Mouse (Mus musculus): Measurements from ENCODE around the gene Ccnb2. TPM values are rescaled to one million over a fixed set of nuclear protein-coding genes. Genes with fewer than 3 reads are reported as not detected.

Ccnb2 gene
- total and polyA plus RNA-seq, 3 experiments, result 83.9 to 130 (median 102) TPM

DNA sequence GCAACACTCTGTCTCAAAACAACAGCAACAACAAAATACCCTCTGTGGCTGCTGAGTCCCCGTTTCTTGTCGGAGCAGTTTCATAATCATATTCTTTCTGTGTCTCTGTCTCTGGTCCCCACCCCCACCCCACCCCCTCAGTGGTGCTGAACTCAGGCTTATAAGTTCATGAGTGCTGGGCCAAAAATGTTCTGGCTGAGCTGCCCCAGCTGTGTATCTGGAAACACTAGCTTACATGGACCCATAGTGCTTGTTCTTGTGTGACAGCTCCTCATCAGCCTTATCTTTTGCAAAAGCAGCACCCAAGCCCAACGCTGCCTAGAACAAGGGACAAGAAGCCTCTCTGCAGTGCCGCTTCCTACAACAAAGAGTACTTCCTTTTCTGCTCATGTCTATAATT is 18.6 kb upstream of the Ccnb2 start (continued):
- no peak for TF ChIP-seq UBTF (IDR thresholded peaks at IDR 0.05; ENCODE audit: low read depth, low read length)

DNA sequence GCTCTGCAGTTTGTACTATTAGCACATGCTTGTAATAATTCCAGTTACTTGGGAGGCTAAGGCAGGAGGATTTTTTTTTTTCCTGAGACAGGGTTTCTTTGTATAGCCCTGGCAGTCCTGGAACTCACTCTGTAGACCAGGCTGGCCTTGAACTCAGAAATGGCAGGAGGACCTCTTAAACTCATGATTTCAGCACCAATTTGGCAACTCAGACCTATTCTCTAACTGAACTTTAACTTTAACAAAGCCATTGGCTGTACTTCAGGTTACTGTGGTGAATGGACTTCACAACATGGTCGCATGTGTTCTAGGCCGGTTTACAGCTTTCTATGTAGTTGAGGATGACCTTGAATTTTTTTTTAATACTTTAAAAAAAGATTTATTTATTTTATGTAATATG is 1.3 kb upstream of the Ccnb2 start:
- peaks cover 41 to 50% of the 10 kb centered on the region in 2 experiments for H3K36me3 ChIP-seq (replicated peaks in 1 of 2; ENCODE audit: control insufficient read depth in 1 of 2, insufficient read depth in 1 of 2, low read length in 1 of 2)
- no peak overlapping the region for H3K27ac ChIP-seq (ENCODE audit: insufficient read depth, low read depth)

DNA sequence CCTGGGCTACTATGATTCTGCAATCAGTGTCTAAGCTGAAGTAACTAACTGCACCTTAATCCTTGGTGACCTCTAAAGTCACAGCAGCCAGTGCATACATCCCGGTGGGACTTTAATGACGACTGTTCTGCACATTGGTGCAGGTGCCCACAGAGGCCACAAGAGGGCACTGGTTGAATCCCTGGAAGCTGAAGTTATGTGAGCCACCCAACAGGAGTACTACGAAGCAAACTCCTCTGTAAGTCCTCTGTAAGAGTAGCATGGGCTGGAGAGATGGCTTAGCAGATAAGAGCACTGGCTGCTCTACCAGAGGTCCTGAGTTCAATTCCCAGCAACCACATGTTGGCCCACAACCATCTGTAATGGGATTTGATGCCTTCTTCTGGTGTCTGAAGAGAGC is 4.9 kb downstream of the Ccnb2 start:
- no peak overlapping the region for H3K9ac ChIP-seq (ENCODE audit: insufficient read depth, low read depth)
- H3K9me3 ChIP-seq (replicated peaks; ENCODE audit: low read length), result no peaks in the 10 kb centered on the region
- peaks cover 54 to 73% of the 10 kb centered on the region in 2 experiments for H3K36me3 ChIP-seq (replicated peaks in 1 of 2; ENCODE audit: control insufficient read depth in 1 of 2, insufficient read depth in 1 of 2, low read length in 1 of 2)
- H3K4me2 ChIP-seq (ENCODE audit: insufficient read depth, low read depth, poor library complexity, severe bottlenecking), result no peak overlapping the region
- H3K4me3 ChIP-seq (replicated peaks in 1 of 3; ENCODE audit: low read depth in 2 of 3, low read length in 2 of 3, poor library complexity in 1 of 3), result no peak overlapping the region
- peak; percentile 57 for DNase-seq (ENCODE audit: extremely low read depth)
- peaks cover 0 to 14% of the 10 kb centered on the region in 2 experiments; a peak in 2 of 4 replicates for H3K4me1 ChIP-seq (ENCODE audit: control insufficient read depth in 1 of 2, insufficient read depth in 2 of 2)
- dilution Hi-C loops (cut with MboI; ENCODE audit: extremely low pct_ligation_motif_present, extremely low pct_unique_long_range_greater_than_20kb, low sequenced_read_pairs), result no loop called here
- H3K79me2 ChIP-seq (replicated peaks; ENCODE audit: control insufficient read depth, extremely low read depth, insufficient read depth, poor library complexity, severe bottlenecking), result peaks cover 14% of the 10 kb centered on the region
- in situ Hi-C loops (cut with MboI; ENCODE audit: low pct_ligation_motif_present, low pct_unique_long_range_greater_than_20kb, low sequenced_read_pairs), result loop anchor here (10.0 kb wide), 2 partner anchors 88 to 312 kb away; partner anchors contain the start of gene Rnf111
- no peak overlapping the region for H3K27ac ChIP-seq (ENCODE audit: insufficient read depth, low read depth)
- H3K27me3 ChIP-seq (replicated peaks), result no peaks in the 10 kb centered on the region
- TF ChIP-seq USF2 (conservative IDR thresholded peaks at IDR 0.05; ENCODE audit: low read depth, low read length) (no peak), GABPA (IDR thresholded peaks at IDR 0.05; ENCODE audit: insufficient replicate concordance, low read depth, low read length) (no peak), ETS1 (conservative IDR thresholded peaks at IDR 0.05; ENCODE audit: low read depth, low read length) (no peak), RCOR1 (conservative IDR thresholded peaks at IDR 0.05; ENCODE audit: low read depth, low read length) (no peak), E2F4 (IDR thresholded peaks at IDR 0.05; ENCODE audit: insufficient replicate concordance, low read depth, low read length) (no peak), SIN3A (IDR thresholded peaks at IDR 0.05; ENCODE audit: low read length) (no peak), POLR2AphosphoS2 (IDR thresholded peaks at IDR 0.05; ENCODE audit: low read depth, low read length) (no peak), HCFC1 (IDR thresholded peaks at IDR 0.05; ENCODE audit: low read depth, low read length) (no peak), MAFK (IDR thresholded peaks at IDR 0.05; ENCODE audit: insufficient replicate concordance, low read length) (no peak), ZKSCAN1 (IDR thresholded peaks at IDR 0.05; ENCODE audit: borderline replicate concordance, low read depth, low read length) (no peak), UBTF (IDR thresholded peaks at IDR 0.05; ENCODE audit: low read depth, low read length) (no peak), POLR2A (IDR thresholded peaks at IDR 0.05; ENCODE audit: low read depth, low read length) (no peak), CTCF (conservative IDR thresholded peaks at IDR 0.05 in 1 of 2, IDR thresholded peaks at IDR 0.05 in 1 of 2; ENCODE audit: low read depth in 2 of 2, low read length in 2 of 2) (peak; percentile 70 to 74), CHD2 (IDR thresholded peaks at IDR 0.05; ENCODE audit: low read length) (no peak), PAX5 (IDR thresholded peaks at IDR 0.05; ENCODE audit: low read length) (no peak), TBP (conservative IDR thresholded peaks at IDR 0.05; ENCODE audit: low read depth, low read length) (peak; percentile 60; the same call in 1 of the 2 replicates), NRF1 (IDR thresholded peaks at IDR 0.05; ENCODE audit: low read depth, low read length) (no peak), KAT2A (IDR thresholded peaks at IDR 0.05; ENCODE audit: insufficient replicate concordance, low read length) (no peak), JUN (IDR thresholded peaks at IDR 0.05; ENCODE audit: insufficient read depth, low read depth, low read length) (no peak), MEF2A (IDR thresholded peaks at IDR 0.05; ENCODE audit: borderline replicate concordance, low read depth, low read length) (no peak), MYC (IDR thresholded peaks at IDR 0.05; ENCODE audit: low read depth, low read length) (no peak), USF1 (IDR thresholded peaks at IDR 0.05; ENCODE audit: low read depth, low read length) (no peak), ZMIZ1 (IDR thresholded peaks at IDR 0.05; ENCODE audit: low read depth, low read length) (no peak), EP300 (IDR thresholded peaks at IDR 0.05; ENCODE audit: low read length) (no peak), MAX (IDR thresholded peaks at IDR 0.05; ENCODE audit: low read length) (no peak)

More for the DNA sequence above, 1.3 kb upstream of the Ccnb2 start:
- dilution Hi-C loops (cut with MboI; ENCODE audit: extremely low pct_ligation_motif_present, extremely low pct_unique_long_range_greater_than_20kb, low sequenced_read_pairs), result no loop called here
- in situ Hi-C loops (cut with MboI; ENCODE audit: low pct_ligation_motif_present, low pct_unique_long_range_greater_than_20kb, low sequenced_read_pairs), result no loop called here
- TF ChIP-seq USF1 (IDR thresholded peaks at IDR 0.05; ENCODE audit: low read depth, low read length) (no peak), SIN3A (IDR thresholded peaks at IDR 0.05; ENCODE audit: low read length) (no peak), CHD1 (IDR thresholded peaks at IDR 0.05; ENCODE audit: low read depth, low read length) (no peak), JUND (conservative IDR thresholded peaks at IDR 0.05; ENCODE audit: low read depth, low read length) (no peak), JUN (IDR thresholded peaks at IDR 0.05; ENCODE audit: insufficient read depth, low read depth, low read length) (no peak), UBTF (IDR thresholded peaks at IDR 0.05; ENCODE audit: low read depth, low read length) (no peak), ETS1 (conservative IDR thresholded peaks at IDR 0.05; ENCODE audit: low read depth, low read length) (no peak), SMC3 (IDR thresholded peaks at IDR 0.05; ENCODE audit: low read depth, low read length) (no peak), ZMIZ1 (IDR thresholded peaks at IDR 0.05; ENCODE audit: low read depth, low read length) (no peak), POLR2A (IDR thresholded peaks at IDR 0.05; ENCODE audit: low read depth, low read length) (no peak), GABPA (IDR thresholded peaks at IDR 0.05; ENCODE audit: insufficient replicate concordance, low read depth, low read length) (no peak), IRF4 (IDR thresholded peaks at IDR 0.05; ENCODE audit: low read depth, low read length) (no peak), TCF12 (IDR thresholded peaks at IDR 0.05; ENCODE audit: low read depth, low read length) (no peak), TBP (conservative IDR thresholded peaks at IDR 0.05; ENCODE audit: low read depth, low read length) (no peak), POLR2AphosphoS2 (IDR thresholded peaks at IDR 0.05; ENCODE audit: low read depth, low read length) (no peak), PAX5 (IDR thresholded peaks at IDR 0.05; ENCODE audit: low read length) (no peak), RAD21 (IDR thresholded peaks at IDR 0.05; ENCODE audit: low read depth, low read length) (no peak), MAZ (IDR thresholded peaks at IDR 0.05; ENCODE audit: low read depth, low read length) (no peak), RCOR1 (conservative IDR thresholded peaks at IDR 0.05; ENCODE audit: low read depth, low read length) (no peak)
- Histone ChIP-seq H3K4me2 (ENCODE audit: insufficient read depth, low read depth, poor library complexity, severe bottlenecking) (no peak overlapping the region), H3K4me1 (ENCODE audit: control insufficient read depth in 1 of 2, insufficient read depth in 2 of 2) (peaks cover 0 to 19% of the 10 kb centered on the region in 2 experiments; a peak in 2 of 4 replicates), H3K79me2 (replicated peaks; ENCODE audit: control insufficient read depth, extremely low read depth, insufficient read depth, poor library complexity, severe bottlenecking) (peaks cover 14% of the 10 kb centered on the region), H3K27me3 (replicated peaks) (no peaks in the 10 kb centered on the region), H3K9ac (ENCODE audit: insufficient read depth, low read depth) (no peak overlapping the region), H3K4me3 (replicated peaks in 1 of 3; ENCODE audit: low read depth in 2 of 3, low read length in 2 of 3, poor library complexity in 1 of 3) (no peak overlapping the region), H3K9me3 (replicated peaks; ENCODE audit: low read length) (no peaks in the 10 kb centered on the region)
- DNase-seq (ENCODE audit: extremely low read depth), result no peak
